Mouse (Mus musculus) mesoderm, embryonic 11.5 days (tissue): ENCODE results near the gene Zfp941.

ENCODE experiments used
- DNase-seq: peaks from one replicate; pipeline ENCODE4 v3.0.0-alpha.2; 2012; ENCODE audit warnings: low read depth, low spot score

The Zfp941 gene

GRCm38 (mm10) chr7:140821653-140822329, at the start of gene Zfp941:
Zfp941 (minus strand) TSS chr7:140822178.
- peak; percentile 74 for DNase-seq

DNA sequence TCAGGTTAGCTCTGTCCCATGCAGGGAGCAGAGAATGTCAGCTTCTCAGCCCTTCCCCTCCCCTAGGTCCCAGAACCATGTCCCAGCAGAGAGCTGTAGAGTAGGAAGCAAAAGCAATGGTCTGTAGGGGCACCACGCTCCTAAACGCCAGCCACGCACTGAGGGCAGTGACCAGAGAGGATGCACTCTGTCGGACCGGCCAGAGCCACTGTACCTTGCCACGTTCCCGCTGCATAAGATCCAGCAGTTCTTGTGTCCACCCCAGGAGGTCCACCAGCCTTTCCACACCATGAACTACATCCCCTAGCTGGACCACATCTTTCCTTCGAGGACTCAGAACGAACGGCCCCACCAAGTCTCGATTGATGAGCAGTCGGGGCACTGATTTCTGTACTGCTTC, 42.8 kb upstream of the Zfp941 start:
- DNase-seq = no peak

DNA sequence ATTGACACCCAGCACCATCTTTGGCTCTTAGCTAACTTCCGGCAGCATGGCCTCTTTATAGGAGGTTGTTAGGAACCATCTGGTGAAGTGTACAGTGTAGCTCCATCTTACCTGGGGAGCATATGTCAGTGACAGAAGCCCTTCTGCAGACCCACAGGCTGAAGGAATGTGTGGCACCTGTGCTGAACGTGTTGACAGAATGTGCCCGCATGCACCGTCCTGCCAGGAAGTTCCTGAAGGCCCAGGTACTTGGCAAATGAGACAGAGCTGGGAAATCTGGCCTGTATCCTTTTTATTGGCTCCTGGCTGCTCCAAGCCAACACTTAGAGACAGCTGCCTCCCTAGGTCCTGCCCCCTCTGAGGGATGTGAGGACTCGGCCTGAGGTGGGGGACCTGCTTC, 38.8 kb upstream of the Zfp941 start:
- no peak for DNase-seq

DNA sequence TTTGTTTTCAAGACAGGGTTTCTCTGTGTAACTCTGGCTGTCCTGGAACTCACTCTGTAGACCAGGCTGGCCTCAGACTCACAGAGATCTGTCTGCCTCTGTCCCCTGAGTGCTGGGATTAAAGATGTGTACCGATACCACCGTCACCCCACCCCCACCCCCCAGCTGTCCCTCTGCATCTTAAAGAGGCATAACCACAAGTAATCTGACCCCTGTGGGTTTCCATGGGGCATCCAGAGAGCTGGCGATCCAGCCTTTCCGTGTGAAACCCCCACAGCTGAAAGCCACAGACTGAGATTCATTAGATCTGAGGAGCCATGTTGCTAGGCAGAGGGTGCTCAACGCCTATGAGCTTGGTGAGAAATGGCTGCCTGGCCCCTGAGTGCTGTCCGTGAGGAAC, 38.0 kb upstream of the Zfp941 start:
- no peak for DNase-seq

GRCm38 (mm10) chr7:140858746-140859145, 36.8 kb upstream of the Zfp941 start:
- DNase-seq = no peak

DNA sequence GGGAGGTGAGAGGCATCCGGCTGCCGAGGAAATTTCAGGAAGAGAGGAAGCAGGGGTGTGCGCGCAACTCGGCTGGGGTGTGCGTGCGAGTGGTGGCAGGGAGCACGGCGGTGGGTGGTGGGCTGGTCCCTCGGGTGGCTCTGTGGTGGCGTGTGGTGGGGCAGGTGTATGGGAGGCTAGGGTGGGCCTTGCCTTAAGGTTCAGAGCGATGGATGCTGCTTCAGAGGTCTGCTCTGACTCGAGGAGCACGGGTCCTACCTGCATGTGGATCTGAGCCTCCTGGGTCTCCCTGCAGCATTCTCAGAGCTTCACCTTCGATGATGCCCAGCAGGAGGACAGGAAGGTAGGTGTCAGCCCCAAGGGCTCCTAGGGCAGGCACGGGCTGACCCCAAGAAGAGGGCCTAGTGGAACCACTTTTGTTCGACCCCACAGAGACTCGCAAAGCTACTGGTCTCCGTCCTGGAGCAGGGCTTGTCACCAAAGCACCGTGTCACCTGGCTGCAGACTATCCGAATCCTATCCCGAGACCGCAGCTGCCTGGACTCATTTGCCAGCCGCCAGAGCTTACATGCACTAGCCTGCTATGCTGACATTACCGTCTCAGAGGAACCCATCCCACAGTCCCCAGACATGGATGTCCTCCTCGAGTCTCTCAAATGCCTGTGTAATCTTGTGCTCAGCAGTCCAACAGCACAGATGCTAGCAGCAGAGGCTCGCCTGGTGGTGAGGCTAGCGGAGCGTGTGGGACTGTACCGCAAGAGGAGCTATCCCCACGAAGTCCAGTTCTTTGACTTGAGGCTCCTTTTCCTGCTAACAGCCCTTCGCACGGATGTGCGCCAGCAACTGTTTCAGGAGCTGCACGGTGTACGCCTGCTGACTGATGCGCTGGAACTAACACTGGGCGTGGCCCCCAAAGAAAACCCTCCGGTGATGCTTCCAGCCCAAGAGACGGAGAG, 35.9 kb upstream of the Zfp941 start, which contains the start of gene Bet1l:
Bet1l (minus strand) TSS at position 28 of the 956 bp plus-strand sequence.
- DNase-seq = peak; percentile 6

DNA sequence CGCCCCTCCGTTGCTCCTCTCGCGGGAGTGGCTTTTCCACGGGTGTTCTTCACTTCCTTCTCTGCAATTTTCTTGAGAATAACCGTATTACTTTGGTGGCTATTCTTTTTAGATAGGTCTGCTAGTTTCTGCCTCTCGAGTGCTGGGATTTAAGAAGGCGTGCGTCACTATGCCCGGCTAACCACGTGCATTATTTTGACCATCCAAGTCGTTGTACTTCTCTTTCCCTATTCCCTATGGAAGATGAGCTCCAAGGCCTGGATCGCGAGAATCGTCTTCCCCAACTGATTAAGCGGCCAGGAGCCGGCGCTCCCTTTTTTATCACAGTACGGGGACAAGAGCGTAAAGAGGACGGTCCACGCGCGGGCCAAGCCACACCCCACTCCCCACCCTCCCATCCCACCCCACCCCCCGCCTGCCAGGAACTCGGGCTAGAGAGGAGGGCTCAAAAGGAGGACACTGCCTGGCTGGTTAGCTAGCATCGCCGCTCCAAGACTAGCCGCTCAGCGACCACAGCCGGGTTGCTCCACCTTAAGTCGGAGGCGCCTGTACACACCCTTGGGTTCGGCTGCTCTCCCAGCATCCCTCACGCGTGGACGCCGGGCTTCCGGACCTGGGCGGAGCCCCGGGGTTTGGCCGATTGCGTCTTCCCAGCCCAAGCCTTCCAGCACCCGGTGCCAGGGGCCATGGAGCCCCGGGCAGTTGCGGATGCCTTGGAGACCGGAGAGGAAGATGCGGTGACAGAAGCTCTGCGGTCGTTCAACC, 35.0 kb upstream of the Zfp941 start, which contains the start of gene Ric8a:
Ric8a (plus strand) TSS at position 173 of the 765 bp plus-strand sequence.
- DNase-seq = peak; percentile 79

GRCm38 (mm10) chr7:140855860-140856784, 34.1 kb upstream of the Zfp941 start, which contains the start of gene Gm45785:
Gm45785 (minus strand) TSS chr7:140856331.
- DNase-seq = peak; percentile 92

DNA sequence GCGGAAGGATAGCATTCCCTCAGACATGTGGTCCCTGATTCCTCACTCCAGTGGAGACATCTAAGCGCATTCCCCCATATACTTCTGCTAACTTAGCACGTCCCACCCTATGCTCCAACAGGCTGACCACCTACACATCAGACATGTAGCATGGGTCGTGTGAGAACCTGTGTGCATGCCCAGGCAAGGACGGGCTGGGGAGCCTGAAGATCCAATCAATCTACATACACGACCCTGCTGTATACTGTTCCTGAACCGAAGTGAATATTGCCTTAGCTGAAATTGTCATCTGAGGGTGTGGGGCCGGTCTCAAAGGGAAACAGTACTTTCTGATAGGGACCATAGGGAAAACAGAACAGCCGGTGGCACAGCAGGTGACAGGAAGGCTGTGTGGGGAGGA, 33.2 kb upstream of the Zfp941 start:
- no peak for DNase-seq

GRCm38 (mm10) chr7:140854483-140854882, 32.5 kb upstream of the Zfp941 start:
- DNase-seq = no peak

DNA sequence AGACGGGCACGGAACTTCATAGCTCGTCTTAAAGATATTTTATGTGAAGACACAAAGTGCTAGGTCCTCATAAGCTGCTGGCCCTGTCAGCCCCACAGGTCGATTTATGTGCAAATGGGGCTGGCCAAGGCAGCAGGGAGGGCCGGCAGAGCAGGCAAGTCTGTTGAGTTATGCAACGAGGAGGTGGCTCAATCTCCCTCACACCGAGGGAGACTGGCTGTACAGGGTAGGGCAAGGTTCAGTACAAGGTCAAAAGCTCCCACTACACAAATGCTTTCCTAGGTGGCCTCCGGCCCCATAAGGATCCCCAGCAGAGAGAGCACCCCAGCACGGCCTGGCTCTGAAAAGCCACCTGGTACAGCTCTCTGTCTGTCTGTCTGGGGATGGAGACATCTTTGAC, 31.4 kb upstream of the Zfp941 start:
- DNase-seq = no peak

GRCm38 (mm10) chr7:140851916-140852315, 29.9 kb upstream of the Zfp941 start:
- no peak for DNase-seq

DNA sequence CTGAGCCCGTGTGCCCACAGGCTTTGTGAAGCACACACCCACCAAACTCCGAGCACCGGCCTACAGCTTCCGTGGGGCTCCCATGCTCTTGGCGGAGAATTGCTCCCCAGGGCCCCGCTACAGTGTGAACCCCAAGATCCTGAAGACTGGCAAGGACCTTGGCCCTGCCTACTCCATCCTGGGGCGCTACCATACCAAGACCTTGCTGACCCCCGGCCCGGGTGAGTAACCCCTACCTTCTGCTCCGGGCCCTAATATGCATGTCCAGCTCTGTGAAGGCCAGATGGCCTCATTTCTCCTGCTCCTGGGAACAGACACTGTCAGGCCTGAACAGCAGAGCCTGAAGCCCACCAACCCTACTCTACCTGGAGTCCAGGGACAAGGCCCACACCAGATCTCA, 26.6 kb upstream of the Zfp941 start:
- DNase-seq = no peak

GRCm38 (mm10) chr7:140847755-140848580, 26.0 kb upstream of the Zfp941 start, which contains the start of gene Odf3:
Odf3 (plus strand) TSS chr7:140847805.
- DNase-seq = no peak

GRCm38 (mm10) chr7:140846676-140847075, 24.7 kb upstream of the Zfp941 start:
- DNase-seq = no peak

GRCm38 (mm10) chr7:140845683-140846082, 23.7 kb upstream of the Zfp941 start:
- no peak for DNase-seq

DNA sequence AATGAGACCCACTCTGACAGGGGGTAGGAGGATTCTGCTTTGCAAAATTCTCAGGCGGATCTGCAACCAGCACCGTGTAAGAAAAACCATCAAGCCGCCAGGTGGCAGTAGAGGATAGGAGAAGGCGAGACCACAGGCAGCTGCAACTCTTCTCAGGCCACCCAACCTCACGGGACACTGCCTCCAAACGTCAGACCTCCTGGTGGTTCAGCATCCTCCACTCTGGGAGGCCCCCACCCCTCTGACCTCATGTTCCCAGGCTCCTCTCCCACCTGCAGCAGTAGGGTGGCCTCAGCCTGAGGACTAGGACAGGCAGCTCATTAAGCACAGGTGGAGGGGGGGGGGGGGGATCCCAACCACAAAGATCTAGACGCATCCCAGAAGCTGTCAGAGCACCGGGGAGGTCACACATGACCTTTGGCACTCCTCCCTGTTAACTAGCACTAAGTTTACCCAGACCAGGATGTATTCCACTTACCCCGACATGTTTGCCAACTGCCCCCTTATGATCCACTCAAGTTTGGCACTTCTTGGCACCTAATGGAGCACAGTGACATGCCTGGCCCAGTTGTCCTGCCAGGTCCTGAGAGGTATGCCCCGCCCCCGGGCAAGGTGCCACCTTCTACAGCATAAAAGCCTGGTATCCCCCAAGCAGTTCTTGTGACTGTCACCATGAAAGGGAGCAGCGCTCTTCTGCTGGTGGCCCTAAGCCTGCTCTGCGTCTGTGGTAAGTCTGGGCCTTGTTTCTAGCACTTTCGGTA, 23.1 kb upstream of the Zfp941 start, which contains the start of gene Scgb1c1:
Scgb1c1 (plus strand) TSS at position 643 of the 761 bp plus-strand sequence.
- peak; percentile 91 for DNase-seq

DNA sequence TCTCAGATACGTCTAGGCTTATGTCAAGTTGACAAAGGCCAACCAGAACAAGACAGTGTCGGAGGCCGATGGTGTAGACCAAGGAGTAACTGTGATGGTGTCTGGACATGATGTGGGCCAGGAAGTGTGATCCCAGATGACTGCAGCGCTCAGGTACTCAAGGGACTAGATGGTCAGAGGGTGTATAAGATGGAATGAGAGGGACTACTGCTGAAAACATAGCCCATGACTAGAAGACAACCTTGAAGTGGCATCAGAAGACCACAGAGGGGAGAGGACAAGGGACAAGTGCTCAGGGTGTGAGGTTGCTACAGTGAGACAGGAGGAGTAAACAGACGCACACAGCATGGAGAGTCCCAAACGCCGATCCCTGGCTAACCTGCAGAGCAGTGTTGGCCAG, 21.8 kb upstream of the Zfp941 start:
- DNase-seq = no peak
